In the genomic region with DNA sequence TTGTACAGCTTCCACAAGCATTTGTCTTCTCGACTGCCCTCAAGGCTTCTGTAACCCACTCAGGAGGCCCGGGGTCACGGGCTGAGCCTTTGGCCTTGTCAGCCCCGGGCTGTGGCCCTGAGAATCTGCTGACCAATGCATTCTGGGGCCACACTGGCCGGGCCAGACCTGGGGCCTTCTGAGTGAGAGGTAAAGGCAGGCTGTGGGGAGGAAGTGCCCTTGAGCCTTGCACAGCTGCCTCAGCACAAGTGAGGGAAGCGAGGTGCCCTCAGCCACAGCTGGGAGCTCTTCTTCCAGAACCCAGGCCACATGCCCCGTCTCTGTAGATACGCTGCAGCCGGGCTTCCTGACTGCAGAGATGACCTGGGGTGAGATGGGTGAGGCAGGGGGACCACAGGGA, we compare ENCODE assay signal across 12 mouse cellular contexts. TPM values are rescaled to one million over a fixed set of nuclear protein-coding genes. Genes with fewer than 3 reads are reported as not detected.
DNase-seq lines count a peak whose midpoint lies in the region; ATAC-seq lines count a peak whose summit lies in the region.
"Had no signal": no experiment of that assay in that cellular context is flagged by ENCODE, and none has a peak within 500 bp of the region (broad histone marks: within the 10 kb centered on the region; RNA-seq: fewer than 3 reads in every experiment).

No protein-coding gene starts in this region.

- intact Hi-C loops in heart, postnatal 36 days (cut with DNase I): no loop called here

- H3K4me1 ChIP-seq in heart, embryonic 10.5 days: peaks cover 44% of the 10 kb centered on the region
- peaks cover 43% of the 10 kb centered on the region for H3K4me1 ChIP-seq in limb, embryonic 10.5 days
- peaks cover 9% of the 10 kb centered on the region; the same call in 1 of the 2 replicates for H3K4me1 ChIP-seq in forebrain, embryonic 12.5 days
- H3K4me1 ChIP-seq in midbrain, embryonic 13.5 days (replicated peaks): no peaks in the 10 kb centered on the region
- H3K4me1 ChIP-seq: hindbrain, embryonic 15.5 days had no signal

- 73% methylated on average over 9 of the region's 9 CpGs for WGBS in heart, embryonic 10.5 days
- WGBS in limb, embryonic 10.5 days: 77% methylated on average over 9 of the region's 9 CpGs
- 90% methylated on average over 9 of the region's 9 CpGs for WGBS in forebrain, embryonic 12.5 days
- 83% methylated on average over 9 of the region's 9 CpGs for WGBS in midbrain, embryonic 13.5 days

- no peak for ATAC-seq in forebrain, embryonic 12.5 days (ENCODE audit: low FRiP score)
- ATAC-seq in midbrain, embryonic 13.5 days: no peak

- no peak overlapping the region for H3K4me2 ChIP-seq in forebrain, embryonic 12.5 days
- no peak overlapping the region for H3K4me2 ChIP-seq in midbrain, embryonic 13.5 days (replicated peaks)
- H3K4me2 ChIP-seq: hindbrain, embryonic 15.5 days had no signal

- H3K9ac ChIP-seq in forebrain, embryonic 12.5 days: no peak overlapping the region
- no peak overlapping the region for H3K9ac ChIP-seq in midbrain, embryonic 13.5 days (replicated peaks)
- H3K9ac ChIP-seq: hindbrain, embryonic 15.5 days had no signal

- H3K27me3 ChIP-seq in heart, embryonic 10.5 days (ENCODE audit: insufficient read depth, poor library complexity, severe bottlenecking): peaks cover 76% of the 10 kb centered on the region
- H3K27me3 ChIP-seq in limb, embryonic 10.5 days (ENCODE audit: low read depth, poor library complexity, severe bottlenecking): peaks cover 58% of the 10 kb centered on the region
- peaks cover 6% of the 10 kb centered on the region; the same call in 1 of the 2 replicates for H3K27me3 ChIP-seq in forebrain, embryonic 12.5 days
- no peaks in the 10 kb centered on the region; the same call in 1 of the 2 replicates for H3K27me3 ChIP-seq in midbrain, embryonic 13.5 days
- H3K27me3 ChIP-seq: hindbrain, embryonic 15.5 days had no signal

- no peak overlapping the region for H3K4me3 ChIP-seq in heart, embryonic 10.5 days
- H3K4me3 ChIP-seq in limb, embryonic 10.5 days: no peak overlapping the region
- no peak overlapping the region for H3K4me3 ChIP-seq in forebrain, embryonic 12.5 days (replicated peaks)
- no peak overlapping the region for H3K4me3 ChIP-seq in midbrain, embryonic 13.5 days (replicated peaks)
- H3K4me3 ChIP-seq: forebrain, embryonic 10.5 days; hindbrain, embryonic 15.5 days had no signal

- no peak for DNase-seq in heart, embryonic 10.5 days (ENCODE audit: low spot score)
- no peak for DNase-seq in heart, postnatal 36 days
- peak; percentile 63 to 65 for DNase-seq in spleen, postnatal 36 days (ENCODE audit: low spot score in 2 of 2)
- no peak for DNase-seq in spleen, adult 12 weeks (ENCODE audit: low spot score)
- no peak for DNase-seq in limb, embryonic 10.5 days (ENCODE audit: low spot score)
- peak; percentile 69 for DNase-seq in yolk sac, embryonic 10.5 days (ENCODE audit: low spot score)
- DNase-seq: heart, adult 18-20 months; retina, postnatal 1 day had no signal

- H3K36me3 ChIP-seq in heart, embryonic 10.5 days: no peaks in the 10 kb centered on the region
- H3K36me3 ChIP-seq in limb, embryonic 10.5 days: no peaks in the 10 kb centered on the region
- no peaks in the 10 kb centered on the region for H3K36me3 ChIP-seq in forebrain, embryonic 12.5 days (replicated peaks)
- no peaks in the 10 kb centered on the region for H3K36me3 ChIP-seq in midbrain, embryonic 13.5 days
- H3K36me3 ChIP-seq: forebrain, embryonic 10.5 days; hindbrain, embryonic 15.5 days had no signal

- H3K9me3 ChIP-seq in heart, embryonic 10.5 days: no peaks in the 10 kb centered on the region
- no peaks in the 10 kb centered on the region for H3K9me3 ChIP-seq in limb, embryonic 10.5 days (replicated peaks)
- no peaks in the 10 kb centered on the region for H3K9me3 ChIP-seq in forebrain, embryonic 12.5 days
- no peaks in the 10 kb centered on the region for H3K9me3 ChIP-seq in midbrain, embryonic 13.5 days
- H3K9me3 ChIP-seq: forebrain, embryonic 10.5 days; hindbrain, embryonic 15.5 days had no signal

- H3K27ac ChIP-seq in heart, embryonic 10.5 days: peak overlapping the region; percentile 42; the same call in 1 of the 2 replicates
- H3K27ac ChIP-seq in limb, embryonic 10.5 days: peak overlapping the region; percentile 33; the same call in 1 of the 2 replicates
- H3K27ac ChIP-seq in forebrain, embryonic 12.5 days: no peak overlapping the region
- H3K27ac ChIP-seq in midbrain, embryonic 13.5 days: no peak overlapping the region
- H3K27ac ChIP-seq: forebrain, embryonic 10.5 days; hindbrain, embryonic 15.5 days had no signal

RNA-seq across cellular contexts. Expression of gene Irf8, which starts 14.5 kb away (rescaled TPM):
- polyA plus RNA-seq in heart, embryonic 10.5 days (2016; fragmentation: Nextera tagmentation; extraction: Ambion mirVana): 2.1 and 4.5 TPM in 2 replicates
- 1 to 10 TPM; 3.9 to 5.6 TPM for total RNA-seq in heart, postnatal 36 days (2021)
- 1.4 and 1.7 TPM in 2 replicates for polyA plus RNA-seq in limb, embryonic 10.5 days (2016; fragmentation: Nextera tagmentation; extraction: Ambion mirVana)
- 2.8 and 3.1 TPM in 2 replicates for polyA plus RNA-seq in forebrain, embryonic 12.5 days (2016; fragmentation: Nextera tagmentation; extraction: Ambion mirVana)
- polyA plus RNA-seq in midbrain, embryonic 13.5 days (2015; fragmentation: Nextera tagmentation; extraction: Ambion mirVana): 3.5 and 3.9 TPM in 2 replicates

Comparison
In these comparisons a context has a peak if more than half of its experiments do, and no peak if none do; other contexts are left out.
1. DNase-seq: peak in spleen, postnatal 36 days (2 of 2) and yolk sac, embryonic 10.5 days (single experiment); none in heart, embryonic 10.5 days (single experiment), heart, postnatal 36 days (0 of 2), spleen, adult 12 weeks (single experiment) and limb, embryonic 10.5 days (single experiment).
2. H3K27ac ChIP-seq: peak in heart, embryonic 10.5 days (single experiment) and limb, embryonic 10.5 days (single experiment); none in forebrain, embryonic 12.5 days (single experiment) and midbrain, embryonic 13.5 days (single experiment).